Mouse (Mus musculus) forebrain, embryonic 13.5 days (tissue): Measurements from ENCODE around the gene Gla. TPM values are rescaled to one million over a fixed set of nuclear protein-coding genes. Genes with fewer than 3 reads are reported as not detected.
"Not testable (repeated sequence)": the region's sequence is repeated elsewhere in the genome, so short reads cannot be mapped to it uniquely, and the experiment has no call there.

Experiments used
- ATAC-seq: fragments of 200-750 bp; cut with Nextera tagmentation; 2 replicates; pipeline ENCODE4 v1.8.0; 2017
- H3K27ac ChIP-seq: fragments of 300-500 bp; sonication (generic); 2 replicates; pipeline ENCODE4 v1.5.1; 2015; ENCODE audit warnings: inconsistent platforms, mild to moderate bottlenecking, moderate library complexity
- H3K27me3 ChIP-seq: fragments of 300-500 bp; sonication (generic); 2 replicates; pipeline ENCODE4 v1.6.1; 2015; ENCODE audit warnings: mild to moderate bottlenecking, inconsistent platforms
- H3K36me3 ChIP-seq: fragments of 300-500 bp; sonication (generic); 2 replicates; pipeline ENCODE4 v1.6.1; 2015; ENCODE audit warnings: mild to moderate bottlenecking, inconsistent platforms; ENCODE audit not compliant: poor library complexity, severe bottlenecking
- H3K4me1 ChIP-seq: fragments of 300-500 bp; sonication (generic); 2 replicates; pipeline ENCODE4 v1.6.1; 2015; ENCODE audit warnings: inconsistent platforms
- H3K4me2 ChIP-seq: fragments of 300-500 bp; sonication (generic); 2 replicates; pipeline ENCODE4 v1.6.1; 2015; ENCODE audit warnings: inconsistent platforms, mild to moderate bottlenecking, moderate library complexity
- H3K4me3 ChIP-seq: fragments of 300-500 bp; sonication (generic); 2 replicates; pipeline ENCODE4 v1.5.1; 2015; ENCODE audit warnings: mild to moderate bottlenecking, inconsistent platforms
- H3K9ac ChIP-seq: fragments of 300-500 bp; sonication (generic); 2 replicates; pipeline ENCODE4 v1.6.1; 2015; ENCODE audit warnings: mild to moderate bottlenecking, inconsistent platforms
- H3K9me3 ChIP-seq: fragments of 300-500 bp; sonication (generic); replicated peaks from 2 replicates; pipeline ENCODE4 v1.6.1; 2016; ENCODE audit warnings: inconsistent platforms
- WGBS: fragments of 180-500 bp; shearing (Covaris S2); methylation state at CpG from one replicate; pipeline ENCODE4 v1.1.7; 2015; 5-methylcytosine and 5-hydroxymethylcytosine counted together
- polyA plus RNA-seq: library from polyadenylated mRNA; unstranded; fragments of >200 nt; fragmentation: Nextera tagmentation; extraction: Ambion mirVana; gene quantifications from 2 replicates; pipeline ENCODE4 v1.2.1, GENCODE M21; 2015

Gene Gla
- polyA plus RNA-seq, 1 experiment from 2014 or later = 3.6 TPM

- Histone ChIP-seq H3K27ac (no peak overlapping the region), H3K36me3 (no peaks in the 10 kb centered on the region), H3K27me3 (no peaks in the 10 kb centered on the region), H3K9me3 (no peaks in the 10 kb centered on the region), H3K4me3 (peak overlapping the region; percentile 52), H3K4me1 (no peaks in the 10 kb centered on the region), H3K4me2 (peak overlapping the region; percentile 64), H3K9ac (peak overlapping the region; percentile 58)
- WGBS = 15% methylated on average over 6 of the region's 6 CpGs
- no peak; the same call in 1 of the 2 replicates for ATAC-seq
Measured at GRCm38 (mm10) chrX:134541955-134542308, 59.0 kb downstream of the Gla start.

GRCm38 (mm10) chrX:134541145-134541954, 59.6 kb downstream of the Gla start, which contains the start of gene Timm8a1:
TSS of gene Timm8a1 (minus strand) at chrX:134541865.
- peak within 1 kb of the TSS; percentile 59; the same call in 1 of the 2 replicates for H3K27ac ChIP-seq
- H3K9ac ChIP-seq = peak within 1 kb of the TSS; percentile 64
- H3K4me3 ChIP-seq = peak within 1 kb of the TSS; percentile 52
- peak; percentile 94 for ATAC-seq
- 16% methylated on average over 35 of the region's 61 CpGs for WGBS
- no peaks in the 10 kb centered on the region for H3K4me1 ChIP-seq
- H3K36me3 ChIP-seq = no peaks in the 10 kb centered on the region
- no peaks in the 10 kb centered on the region for H3K27me3 ChIP-seq
- H3K9me3 ChIP-seq = no peaks in the 10 kb centered on the region
- H3K4me2 ChIP-seq = peak within 1 kb of the TSS; percentile 64

- 30% methylated on average over 12 of the region's 12 CpGs for WGBS
- H3K27ac ChIP-seq = no peak overlapping the region
Measured at GRCm38 (mm10) chrX:134540414-134541135, 60.4 kb downstream of the Gla start.

GRCm38 (mm10) chrX:134539795-134540194, 61.1 kb downstream of the Gla start:
- H3K36me3 ChIP-seq, H3K4me2 ChIP-seq, ATAC-seq, H3K9ac ChIP-seq, H3K4me1 ChIP-seq, H3K4me3 ChIP-seq, H3K9me3 ChIP-seq, H3K27ac ChIP-seq, H3K27me3 ChIP-seq: not testable (repeated sequence)
- WGBS = 90% methylated on average over 10 of the region's 10 CpGs

More at GRCm38 (mm10) chrX:134540414-134541135, 60.4 kb downstream of the Gla start:
- ATAC-seq = no peak
- H3K4me2 ChIP-seq = peak overlapping the region; percentile 64
- no peaks in the 10 kb centered on the region; the same call in 1 of the 2 replicates for H3K36me3 ChIP-seq
- peak overlapping the region; percentile 64 for H3K9ac ChIP-seq
- H3K9me3 ChIP-seq = no peaks in the 10 kb centered on the region
- no peaks in the 10 kb centered on the region for H3K4me1 ChIP-seq
- peak overlapping the region; percentile 52 for H3K4me3 ChIP-seq
- no peaks in the 10 kb centered on the region for H3K27me3 ChIP-seq

Other genes starting within 250 kb of the Gla start
- 10.8 and 13.1 TPM in 2 replicates for gene Drp2, start 196.6 kb downstream of the Gla start, polyA plus RNA-seq
- not detected in 2 replicates for gene Taf7l, start 124.6 kb downstream of the Gla start, polyA plus RNA-seq
- gene Timm8a1, start 59.3 kb downstream of the Gla start, polyA plus RNA-seq = 56.7 and 60.7 TPM in 2 replicates
- 0.21 and 0.24 TPM in 2 replicates for gene Btk, start 17.6 kb downstream of the Gla start, polyA plus RNA-seq
- 264 and 325 TPM in 2 replicates for gene Rpl36a, start 15.5 kb downstream of the Gla start, polyA plus RNA-seq
- 204 and 206 TPM in 2 replicates for gene Hnrnph2, start 54 bp upstream of the Gla start, polyA plus RNA-seq
- 8.8 and 9.6 TPM in 2 replicates for gene Armcx4, start 85.4 kb upstream of the Gla start, polyA plus RNA-seq
- 57.1 and 62.3 TPM in 2 replicates for gene Armcx1, start 116.8 kb upstream of the Gla start, polyA plus RNA-seq
- 24.7 and 26.7 TPM in 2 replicates for gene Armcx6, start 150.3 kb upstream of the Gla start, polyA plus RNA-seq
- 67.6 and 67.8 TPM in 2 replicates for gene Armcx3, start 155.5 kb upstream of the Gla start, polyA plus RNA-seq
- 71.7 and 78.1 TPM in 2 replicates for gene Armcx2, start 208.1 kb upstream of the Gla start, polyA plus RNA-seq